Mouse (Mus musculus) liver, postnatal 0 days (tissue): Measurements from ENCODE around the gene Hnrnph1.

Experiments
- CTCF ChIP-seq: sonication (generic); IDR thresholded peaks from 2 replicates; pipeline ENCODE4 v1.5.1; 2016; ENCODE audit warnings: antibody characterized with exemption, low read depth
- EP300 ChIP-seq: IDR thresholded peaks from 2 replicates; pipeline ENCODE4 v1.6.1; 2016; ENCODE audit warnings: antibody characterized with exemption, low read depth, mild to moderate bottlenecking

- TF ChIP-seq CTCF (no peak), EP300 (no peak)
Measured at GRCm38 (mm10) chr11:50346256-50347032, 30.3 kb upstream of the Hnrnph1 start.
